Mouse (Mus musculus) hindbrain, postnatal 0 days (tissue): ENCODE data around the gene Catsperz. TPM values are rescaled to one million over a fixed set of nuclear protein-coding genes. Genes with fewer than 3 reads are reported as not detected.
A peak's percentile ranks its signal among the peaks of the same experiment; 100 is the strongest.

Experiments
- ATAC-seq: fragments of 200-750 bp; cut with Nextera tagmentation; 2 replicates; pipeline ENCODE4 v1.8.0; 2017; ENCODE audit warnings: mild to moderate bottlenecking, moderate TSS enrichment, moderate library complexity
- DNase-seq: peaks from one replicate; pipeline ENCODE4 v3.0.0-alpha.2; 2015; ENCODE audit warnings: low spot score
- H3K27ac ChIP-seq: fragments of 300-500 bp; sonication (generic); 2 replicates; pipeline ENCODE4 v1.5.1; 2014; ENCODE audit warnings: mild to moderate bottlenecking
- H3K27me3 ChIP-seq: fragments of 300-500 bp; sonication (generic); 2 replicates; pipeline ENCODE4 v1.6.1; 2014; ENCODE audit warnings: low read length, mixed read lengths; ENCODE audit not compliant: insufficient read depth
- H3K36me3 ChIP-seq: fragments of 300-500 bp; sonication (generic); 2 replicates; pipeline ENCODE4 v1.6.1; 2014; ENCODE audit warnings: low read length, mixed read lengths; ENCODE audit not compliant: insufficient read depth
- H3K4me1 ChIP-seq: fragments of 300-500 bp; sonication (generic); 2 replicates; pipeline ENCODE4 v1.6.1; 2014; ENCODE audit warnings: antibody characterized with exemption, low read length, mixed read lengths; ENCODE audit not compliant: insufficient read depth
- H3K4me2 ChIP-seq: fragments of 300-500 bp; sonication (generic); 2 replicates; pipeline ENCODE4 v1.6.1; 2014; ENCODE audit warnings: low read depth, mild to moderate bottlenecking, low read length, moderate library complexity, mixed read lengths
- H3K4me3 ChIP-seq: fragments of 300-500 bp; sonication (generic); 2 replicates; pipeline ENCODE4 v1.5.1; 2014; ENCODE audit warnings: low read length
- H3K9ac ChIP-seq: fragments of 300-500 bp; sonication (generic); replicated peaks from 2 replicates; pipeline ENCODE4 v1.6.1; 2014; ENCODE audit warnings: mild to moderate bottlenecking, low read length, moderate library complexity, mixed read lengths
- H3K9me3 ChIP-seq: fragments of 300-500 bp; sonication (generic); 2 replicates; pipeline ENCODE4 v1.6.1; 2016; ENCODE audit warnings: low read length, mixed read lengths
- CTCF ChIP-seq: IDR thresholded peaks from 2 replicates; pipeline ENCODE4 v1.5.1; 2016; ENCODE audit warnings: antibody characterized with exemption, control low read depth, low read depth
- WGBS: fragments of 180-500 bp; shearing (Covaris S2); extraction: QIAGEN DNeasy Blood & Tissue Kit; methylation state at CpG from one replicate; pipeline ENCODE4 v1.1.7; 2014; 5-methylcytosine and 5-hydroxymethylcytosine counted together
- polyA plus RNA-seq: library from polyadenylated mRNA; unstranded; fragments of >200 nt; fragmentation: Nextera tagmentation; extraction: Ambion mirVana; gene quantifications from 2 replicates; pipeline ENCODE4 v1.2.1, GENCODE M21; 2015
- total RNA-seq: library from RNA; depleted of rRNA; stranded (reverse); fragments of >200 nt; gene quantifications from 2 replicates; pipeline ENCODE4 v1.2.3, GENCODE M21; 2014

The Catsperz gene
- total and polyA plus RNA-seq, 2 experiments from 2014 or later = 3.7 TPM; not detected in 1

DNA sequence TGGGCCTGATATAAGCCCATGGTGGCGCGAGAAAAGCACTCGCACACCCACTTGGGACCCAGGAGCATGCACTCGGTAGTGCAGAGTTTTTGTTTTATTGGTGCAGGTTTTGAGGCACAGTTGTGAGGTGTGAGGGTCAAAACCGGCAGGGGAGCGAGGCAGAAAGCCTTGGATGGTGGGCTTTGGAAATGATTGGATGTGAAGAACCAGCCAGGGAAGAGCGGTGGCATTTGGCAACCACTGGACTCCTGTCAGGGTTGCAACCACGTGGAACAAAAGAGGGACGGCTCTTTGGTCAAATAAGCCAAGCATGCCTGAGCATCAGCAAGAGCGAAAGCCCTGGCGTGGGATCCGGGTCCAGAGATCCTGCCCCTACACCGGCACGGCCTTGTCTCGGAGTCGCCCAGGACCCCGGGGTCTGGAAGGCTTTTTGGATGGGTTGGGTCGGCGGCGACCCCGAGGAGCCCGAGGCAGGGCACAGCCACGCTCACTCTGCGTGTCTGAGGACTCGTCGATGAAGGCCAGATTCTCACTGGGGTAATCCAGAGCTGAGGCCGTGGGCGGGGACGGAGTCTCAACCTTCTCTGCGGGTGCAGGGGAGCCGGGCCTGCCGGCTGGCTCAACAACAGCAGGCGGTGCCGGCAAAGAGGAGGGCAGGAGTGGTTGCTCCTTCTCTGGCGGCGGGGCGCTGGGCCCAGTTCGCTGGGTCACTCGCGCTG, 590 bp upstream of the Catsperz start:
- Histone ChIP-seq H3K36me3 (no peaks in the 10 kb centered on the region), H3K4me1 (peaks cover 8% of the 10 kb centered on the region; the same call in 1 of the 2 replicates), H3K9me3 (no peaks in the 10 kb centered on the region), H3K27ac (no peak overlapping the region), H3K4me2 (0 out of 2 replicates have a peak overlapping the region, but pooled peaks have one; percentile 10), H3K27me3 (peaks cover 40% of the 10 kb centered on the region), H3K9ac (no peak overlapping the region), H3K4me3 (0 out of 2 replicates have a peak overlapping the region, but pooled peaks have one; percentile 11)
- no peak for TF ChIP-seq CTCF
- WGBS = 11% methylated on average over 39 of the region's 40 CpGs
- ATAC-seq = no peak
- peak; percentile 29 for DNase-seq

DNA sequence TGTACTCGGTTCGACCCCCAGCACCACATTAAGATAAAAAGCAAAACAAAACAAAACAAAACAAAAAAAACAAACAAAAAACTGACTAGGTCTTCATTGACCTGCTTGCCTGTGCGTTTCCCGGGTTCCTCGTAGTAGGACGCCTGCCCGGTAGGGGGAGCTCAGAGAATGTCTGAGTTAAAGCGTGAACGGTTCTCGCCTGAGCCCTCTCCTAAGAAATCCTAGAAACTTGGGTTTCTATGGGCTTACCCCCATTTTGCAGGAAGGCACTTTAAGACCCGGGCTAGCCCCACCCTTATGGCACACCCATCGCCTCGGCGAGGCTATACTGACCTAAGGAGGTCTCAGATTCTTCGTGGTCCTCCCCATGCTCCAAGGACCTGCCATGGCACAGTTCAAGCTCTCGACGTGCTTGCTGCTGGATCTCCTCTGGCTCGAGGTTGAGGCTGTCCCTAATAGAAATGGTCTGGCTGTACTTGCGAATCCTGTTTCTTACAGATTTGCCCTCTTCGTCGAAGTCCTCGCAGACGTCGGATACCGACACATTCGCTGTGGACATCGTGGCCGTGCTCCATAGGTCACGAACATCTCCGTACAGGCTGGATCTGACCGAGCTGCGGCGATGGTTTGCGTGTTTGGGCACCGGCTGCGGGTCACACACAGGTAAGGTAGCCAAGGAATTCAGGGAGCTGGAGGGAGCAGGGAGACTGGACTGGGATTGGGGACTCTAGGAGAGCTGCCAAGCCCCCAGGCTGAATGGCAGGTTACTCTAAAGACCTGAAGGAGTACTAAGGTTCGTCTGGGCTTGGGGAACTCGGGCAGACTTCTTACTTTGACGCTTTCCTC, 496 bp downstream of the Catsperz start:
- peak overlapping the region; percentile 11; the same call in 1 of the 2 replicates for H3K4me3 ChIP-seq
- H3K9me3 ChIP-seq = no peaks in the 10 kb centered on the region
- peaks cover 18% of the 10 kb centered on the region; the same call in 1 of the 2 replicates for H3K4me1 ChIP-seq
- no peak overlapping the region for H3K9ac ChIP-seq
- H3K27ac ChIP-seq = no peak overlapping the region
- DNase-seq (peak; percentile 84), ATAC-seq (no peak)
- 4% methylated on average over 39 of the region's 39 CpGs for WGBS
- peak; percentile 75 for TF ChIP-seq CTCF
- H3K36me3 ChIP-seq = no peaks in the 10 kb centered on the region
- peaks cover 40% of the 10 kb centered on the region for H3K27me3 ChIP-seq
- H3K4me2 ChIP-seq = peak overlapping the region; percentile 28; the same call in 1 of the 2 replicates

DNA sequence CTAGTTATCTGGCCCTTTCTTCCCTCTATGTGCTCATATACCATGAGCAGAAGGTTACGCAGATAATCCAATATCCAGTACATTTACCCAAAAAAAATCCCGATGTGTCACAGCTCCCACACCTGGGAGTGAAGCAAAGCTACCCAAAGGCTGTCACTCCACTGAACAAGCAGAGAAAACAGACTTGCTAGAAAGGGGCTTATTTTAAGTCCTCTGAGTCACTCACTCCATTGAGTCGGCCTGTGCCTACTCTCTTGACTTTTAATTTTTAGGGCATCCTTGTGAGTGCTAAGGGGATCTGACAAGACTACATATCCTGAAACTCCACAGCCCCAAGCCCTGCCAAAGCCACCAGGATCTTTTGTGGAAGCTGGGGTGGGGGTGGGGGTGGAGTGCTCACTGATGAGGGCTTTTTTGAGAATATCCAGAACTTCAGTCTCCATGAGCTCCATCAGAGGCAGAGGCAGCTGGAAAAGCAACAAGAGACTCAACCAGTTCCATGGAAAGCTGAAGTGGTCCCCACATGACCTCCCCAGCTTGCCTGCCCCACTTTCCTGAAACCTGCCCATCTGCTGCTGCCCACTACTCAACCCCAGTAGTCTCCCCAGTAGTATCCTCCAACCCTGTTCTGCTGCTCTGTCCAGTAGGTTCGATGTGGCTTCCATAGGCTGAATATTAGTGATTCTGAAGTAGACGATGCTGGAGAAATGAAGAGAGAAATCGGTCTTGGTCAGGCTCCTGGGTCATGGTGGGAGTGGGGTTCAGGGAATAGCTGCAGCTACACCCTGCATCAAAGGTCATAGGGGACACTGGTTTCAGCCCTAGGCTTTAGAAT, 2.1 kb downstream of the Catsperz start:
- Histone ChIP-seq H3K4me2 (peak overlapping the region; percentile 96), H3K27ac (0 out of 2 replicates have a peak overlapping the region, but pooled peaks have one; percentile 62), H3K9ac (no peak overlapping the region), H3K27me3 (peaks cover 40% of the 10 kb centered on the region), H3K36me3 (no peaks in the 10 kb centered on the region), H3K4me3 (peak overlapping the region; percentile 84), H3K9me3 (no peaks in the 10 kb centered on the region), H3K4me1 (peaks cover 20% of the 10 kb centered on the region; the same call in 1 of the 2 replicates)
- no peak for DNase-seq
- 64% methylated on average over 6 of the region's 6 CpGs for WGBS
- no peak for ATAC-seq
- no peak for TF ChIP-seq CTCF

DNA sequence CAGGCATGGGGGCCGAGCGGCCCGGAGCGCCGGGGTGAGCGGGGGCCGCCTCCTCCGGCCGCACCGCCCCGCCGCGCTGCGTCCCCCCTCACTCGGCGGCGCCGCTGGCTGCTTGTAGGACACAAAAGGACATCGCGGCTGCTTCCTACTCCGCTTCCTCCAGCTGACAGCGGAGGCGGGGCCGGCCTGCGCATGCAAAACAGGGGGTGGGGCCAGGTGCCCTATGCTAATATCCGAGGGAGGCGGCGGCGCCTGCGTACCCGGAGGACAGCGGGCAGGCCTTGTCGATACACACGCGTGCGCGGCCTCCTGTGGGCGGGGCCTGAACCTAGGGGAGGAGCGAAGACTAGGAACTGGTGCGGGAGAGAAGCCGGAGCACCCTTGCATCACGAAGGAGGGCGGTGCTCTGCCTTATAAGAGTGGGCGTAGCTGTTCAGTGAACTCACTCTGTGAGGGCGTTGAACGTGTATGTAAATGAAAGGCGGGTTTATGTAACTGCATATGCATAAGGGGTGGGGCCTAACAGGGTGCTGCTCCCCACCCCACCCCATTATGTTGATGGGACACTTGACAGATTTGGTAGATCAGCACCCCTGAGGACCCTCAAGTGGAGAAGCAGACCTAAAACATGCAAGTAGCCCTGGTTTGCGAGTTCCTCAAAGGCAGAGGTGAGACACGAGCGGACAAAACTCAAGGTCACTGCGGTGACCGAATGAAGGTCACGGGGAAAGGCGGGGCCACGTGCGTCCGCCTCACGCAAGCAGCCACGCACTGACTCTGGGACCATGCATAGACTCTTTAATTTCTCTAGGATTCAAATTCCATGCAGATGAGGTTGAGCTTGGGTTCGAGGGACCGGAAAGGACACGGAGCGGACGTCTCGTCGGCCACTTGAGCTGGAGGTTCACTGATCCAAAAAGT, 3.3 kb downstream of the Catsperz start, which contains the start of gene Esrra:
Gene Esrra (minus strand): TSS at position 167 of the 921 bp plus-strand sequence.
- H3K4me2 ChIP-seq = peak within 1 kb of the TSS; percentile 96
- peak within 1 kb of the TSS; percentile 90 for H3K9ac ChIP-seq
- H3K4me1 ChIP-seq = peaks cover 20% of the 10 kb centered on the region; the same call in 1 of the 2 replicates
- peaks cover 33% of the 10 kb centered on the region for H3K27me3 ChIP-seq
- under 1% methylated on average over 54 of the region's 66 CpGs for WGBS
- ATAC-seq = peak; percentile 96
- H3K27ac ChIP-seq = peak within 1 kb of the TSS; percentile 86
- no peaks in the 10 kb centered on the region for H3K9me3 ChIP-seq
- TF ChIP-seq CTCF = no peak
- no peaks in the 10 kb centered on the region for H3K36me3 ChIP-seq
- DNase-seq = peak; percentile 100
- peak within 1 kb of the TSS; percentile 84 for H3K4me3 ChIP-seq

DNA sequence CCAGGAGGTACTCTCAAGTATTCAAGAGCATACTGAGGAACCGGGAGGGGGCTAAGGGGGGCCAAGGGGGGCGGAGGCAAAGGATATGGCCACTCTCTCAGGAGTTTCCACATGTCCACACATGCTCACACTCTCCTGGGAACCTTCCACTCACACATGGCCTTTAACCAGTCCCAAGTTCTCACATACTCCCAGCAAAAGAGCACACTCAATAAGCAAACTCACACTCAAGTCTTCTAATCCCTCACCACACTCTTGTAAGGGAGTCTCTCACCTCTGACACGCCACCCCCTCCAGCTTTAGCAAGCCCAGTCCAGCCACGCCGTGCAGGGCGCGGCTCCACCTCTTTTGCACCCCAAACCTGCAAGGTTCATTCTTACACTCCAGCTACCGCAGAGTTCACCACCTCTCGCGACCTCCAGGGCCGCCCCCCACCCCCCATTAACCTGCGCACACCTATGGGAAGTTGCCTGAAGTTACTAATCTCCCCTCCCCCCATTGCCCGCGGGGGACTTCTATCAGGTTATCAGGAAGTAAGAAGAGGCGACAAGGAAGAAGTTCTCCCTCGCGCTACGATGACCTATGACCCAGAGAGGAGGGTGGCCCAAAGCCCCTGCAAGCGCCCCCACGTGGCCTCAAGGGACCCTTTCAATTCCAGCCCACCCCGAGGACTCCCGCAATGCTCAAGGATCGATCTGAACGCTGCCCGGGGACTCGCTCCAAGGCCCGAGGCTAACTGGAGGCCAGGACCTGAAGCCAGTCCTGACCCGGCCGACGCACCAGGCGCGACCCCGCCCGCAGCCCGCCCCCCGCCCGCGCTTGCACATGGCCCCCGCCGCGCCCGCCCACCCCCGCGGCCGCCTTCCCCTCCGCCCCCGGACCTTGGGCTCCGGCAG, 4.2 kb downstream of the Catsperz start:
- WGBS = 2% methylated on average over 26 of the region's 48 CpGs
- ATAC-seq = no peak
- Histone ChIP-seq H3K4me2 (peak overlapping the region; percentile 96), H3K9ac (peak overlapping the region; percentile 90), H3K36me3 (no peaks in the 10 kb centered on the region), H3K27ac (peak overlapping the region; percentile 86), H3K27me3 (peaks cover 23% of the 10 kb centered on the region), H3K9me3 (no peaks in the 10 kb centered on the region), H3K4me1 (peaks cover 20% of the 10 kb centered on the region; the same call in 1 of the 2 replicates), H3K4me3 (peak overlapping the region; percentile 84)
- TF ChIP-seq CTCF = peak; percentile 26; the same call in 1 of the 2 replicates
- DNase-seq = peak; percentile 50
